Mouse (Mus musculus): ENCODE results near the gene Gabarapl2.

DNA sequence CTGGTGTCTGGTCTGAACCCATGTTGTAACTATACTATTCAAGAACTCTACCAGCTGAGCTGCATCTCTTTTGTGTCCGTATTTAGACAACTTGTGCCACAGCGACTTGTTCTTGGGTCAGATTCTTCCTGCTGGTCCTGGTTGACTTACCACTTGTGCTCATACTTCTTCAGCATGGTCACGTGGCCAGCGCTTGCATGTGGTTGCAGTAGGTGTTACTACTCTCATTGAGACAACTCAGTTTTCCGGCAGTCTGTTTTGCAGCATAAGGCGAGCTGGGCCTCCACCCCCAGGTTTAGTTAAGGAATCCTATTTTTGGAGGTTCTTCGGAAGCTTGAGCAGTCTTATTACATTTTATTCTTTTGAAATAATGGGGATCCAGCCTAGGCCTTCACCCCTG is 10.8 kb downstream of the Gabarapl2 start:
- TF ChIP-seq GATA1 (IDR thresholded peaks at IDR 0.05; ENCODE audit: borderline replicate concordance, low read length) (no peak), FLI1 (IDR thresholded peaks at IDR 0.05; ENCODE audit: low read length) (no peak)
